7 mouse cellular contexts compared by ENCODE assay signal in genomic region chr7:27688815-27689612, GRCm38 (mm10). TPM values are rescaled to one million over a fixed set of nuclear protein-coding genes. Genes with fewer than 3 reads are reported as not detected.
DNase-seq lines count a peak whose midpoint lies in the region; ATAC-seq lines count a peak whose summit lies in the region.

Gene Zfp607b, plus strand, starts transcription at chr7:27689340.

- peak within 1 kb of the TSS; percentile 58 for H3K4me2 ChIP-seq in embryonic facial prominence, embryonic 11.5 days (ENCODE audit: low read depth, low read length)
- peak within 1 kb of the TSS; percentile 70 for H3K4me2 ChIP-seq in midbrain, embryonic 13.5 days (replicated peaks)

- peak within 1 kb of the TSS; percentile 57 for H3K9ac ChIP-seq in embryonic facial prominence, embryonic 11.5 days (replicated peaks; ENCODE audit: low read length)
- peak within 1 kb of the TSS; percentile 70 for H3K9ac ChIP-seq in midbrain, embryonic 13.5 days (replicated peaks)

- peak; percentile 99 for ATAC-seq in embryonic facial prominence, embryonic 11.5 days (replicated peaks; ENCODE audit: insufficient number of reproducible peaks, low FRiP score, low TSS enrichment, low read depth)
- ATAC-seq in granulocyte monocyte progenitor cell, adult 5-6 weeks (replicated peaks; ENCODE audit: poor library complexity, severe bottlenecking): peak; percentile 94
- peak; percentile 99 for ATAC-seq in midbrain, embryonic 13.5 days

- peak within 1 kb of the TSS; percentile 46 for H3K4me3 ChIP-seq in embryonic facial prominence, embryonic 11.5 days (ENCODE audit: low read depth, low read length)
- peak within 1 kb of the TSS; percentile 58 for H3K4me3 ChIP-seq in limb, embryonic 10.5 days
- peak within 1 kb of the TSS; percentile 51 for H3K4me3 ChIP-seq in midbrain, embryonic 13.5 days (replicated peaks)

- H3K4me1 ChIP-seq in embryonic facial prominence, embryonic 11.5 days (ENCODE audit: control insufficient read depth, insufficient read depth, low read length): peaks cover 2% of the 10 kb centered on the region; the same call in 1 of the 2 replicates
- peaks cover 12% of the 10 kb centered on the region for H3K4me1 ChIP-seq in limb, embryonic 10.5 days
- peaks cover 20% of the 10 kb centered on the region for H3K4me1 ChIP-seq in midbrain, embryonic 13.5 days (replicated peaks)

- DNase-seq in adrenal gland, postnatal 14 days: peak; percentile 93
- DNase-seq in embryonic facial prominence, embryonic 11.5 days (ENCODE audit: low spot score): peak; percentile 96
- peak; percentile 98 for DNase-seq in kidney, adult 11 months
- DNase-seq in limb, embryonic 10.5 days (ENCODE audit: low spot score): peak; percentile 89
- DNase-seq in spleen, adult 12 weeks (ENCODE audit: low spot score): peak; percentile 85

- H3K27ac ChIP-seq in embryonic facial prominence, embryonic 11.5 days (replicated peaks; ENCODE audit: low read depth, low read length): no peak within 1 kb of the TSS; the same call in 1 of the 2 replicates
- peak within 1 kb of the TSS; percentile 84 for H3K27ac ChIP-seq in limb, embryonic 10.5 days
- peak within 1 kb of the TSS; percentile 85 for H3K27ac ChIP-seq in midbrain, embryonic 13.5 days

- no peaks in the 10 kb centered on the region for H3K36me3 ChIP-seq in embryonic facial prominence, embryonic 11.5 days (replicated peaks; ENCODE audit: control insufficient read depth, insufficient read depth, low read depth, low read length)
- no peaks in the 10 kb centered on the region for H3K36me3 ChIP-seq in limb, embryonic 10.5 days
- H3K36me3 ChIP-seq in midbrain, embryonic 13.5 days: 0 out of 2 replicates have a peak, but pooled peaks cover 4% of the 10 kb centered on the region

- no peaks in the 10 kb centered on the region for H3K9me3 ChIP-seq in embryonic facial prominence, embryonic 11.5 days (replicated peaks; ENCODE audit: control insufficient read depth, low read length)
- H3K9me3 ChIP-seq in limb, embryonic 10.5 days (replicated peaks): no peaks in the 10 kb centered on the region
- H3K9me3 ChIP-seq in midbrain, embryonic 13.5 days: no peaks in the 10 kb centered on the region

- no peaks in the 10 kb centered on the region for H3K27me3 ChIP-seq in embryonic facial prominence, embryonic 11.5 days (ENCODE audit: control insufficient read depth, insufficient read depth, low read length)
- H3K27me3 ChIP-seq in limb, embryonic 10.5 days (ENCODE audit: low read depth, poor library complexity, severe bottlenecking): no peaks in the 10 kb centered on the region
- no peaks in the 10 kb centered on the region for H3K27me3 ChIP-seq in midbrain, embryonic 13.5 days

- WGBS in embryonic facial prominence, embryonic 11.5 days: 1% methylated on average over 19 of the region's 19 CpGs
- 3% methylated on average over 19 of the region's 19 CpGs for WGBS in limb, embryonic 10.5 days
- under 1% methylated on average over 19 of the region's 19 CpGs for WGBS in midbrain, embryonic 13.5 days

RNA-seq across cellular contexts. Expression of gene Zfp607b, which starts in this region (rescaled TPM):
- total RNA-seq in adrenal gland, postnatal 14 days (2021): 1.6 and 2.6 TPM in 2 replicates
- 3.9 and 5.1 TPM in 2 replicates for polyA plus RNA-seq in embryonic facial prominence, embryonic 11.5 days (2014; fragmentation: Nextera tagmentation; extraction: Ambion mirVana)
- 0.66 and 1.7 TPM in 2 replicates for total RNA-seq in granulocyte monocyte progenitor cell, adult 5-6 weeks (2014; fragmentation: Nextera tagmentation)
- 0.69 and 7.9 TPM in 2 replicates for total RNA-seq in granulocyte monocyte progenitor cell, adult 5-6 weeks (2017)
- polyA plus RNA-seq in limb, embryonic 10.5 days (2016; fragmentation: Nextera tagmentation; extraction: Ambion mirVana): 2.5 and 3.3 TPM in 2 replicates
- polyA plus RNA-seq in midbrain, embryonic 13.5 days (2015; fragmentation: Nextera tagmentation; extraction: Ambion mirVana): 12.8 and 13.2 TPM in 2 replicates
